Mouse (Mus musculus) kidney, postnatal 4 days (tissue): Measurements from ENCODE around the gene Fbxo44.
A peak's percentile ranks its signal among the peaks of the same experiment; 100 is the strongest.
"Not testable (repeated sequence)": the region's sequence is repeated elsewhere in the genome, so short reads cannot be mapped to it uniquely, and the experiment has no call there.

Experiments used
- DNase-seq, 2 experiments: peaks; one replicate each; pipeline ENCODE4 v3.0.0; 2021; ENCODE audit warnings: mixed read lengths in 2 of 2

The Fbxo44 gene

GRCm38 (mm10) chr4:148160436-148161390, at the start of gene Fbxo44, which contains the start of gene Fbxo2:
Fbxo44 (minus strand) TSS chr4:148160482.
Fbxo2 (plus strand) TSS chr4:148160621.
- peak; percentile 39 to 58 for DNase-seq

- no peak for DNase-seq
Measured at GRCm38 (mm10) chr4:148204873-148205232, 44.6 kb upstream of the Fbxo44 start.

- DNase-seq, result no peak
Measured at GRCm38 (mm10) chr4:148204061-148204872, 44.0 kb upstream of the Fbxo44 start.

- DNase-seq, result no peak
Measured at GRCm38 (mm10) chr4:148203557-148203956, 43.3 kb upstream of the Fbxo44 start.

- DNase-seq, result no peak
Measured at GRCm38 (mm10) chr4:148198721-148199120, 38.4 kb upstream of the Fbxo44 start.

GRCm38 (mm10) chr4:148194400-148194799, 34.1 kb upstream of the Fbxo44 start:
- DNase-seq, result no peak

- no peak for DNase-seq
Measured at GRCm38 (mm10) chr4:148192707-148193245, 32.5 kb upstream of the Fbxo44 start.

GRCm38 (mm10) chr4:148188767-148189166, 28.5 kb upstream of the Fbxo44 start:
- not testable (repeated sequence) for DNase-seq

- no peak for DNase-seq
Measured at GRCm38 (mm10) chr4:148185819-148186218, 25.5 kb upstream of the Fbxo44 start.

GRCm38 (mm10) chr4:148184564-148184963, 24.3 kb upstream of the Fbxo44 start:
- DNase-seq, result no peak

GRCm38 (mm10) chr4:148182363-148182762, 22.1 kb upstream of the Fbxo44 start:
- no peak for DNase-seq

GRCm38 (mm10) chr4:148181483-148181882, 21.2 kb upstream of the Fbxo44 start:
- no peak for DNase-seq

GRCm38 (mm10) chr4:148177716-148178115, 17.4 kb upstream of the Fbxo44 start:
- DNase-seq, result no peak

GRCm38 (mm10) chr4:148176603-148177002, 16.3 kb upstream of the Fbxo44 start:
- not testable (repeated sequence) for DNase-seq

- no peak for DNase-seq
Measured at GRCm38 (mm10) chr4:148174495-148174862, 14.2 kb upstream of the Fbxo44 start.

- DNase-seq, result no peak
Measured at GRCm38 (mm10) chr4:148173811-148174494, 13.7 kb upstream of the Fbxo44 start.

- DNase-seq, result no peak
Measured at GRCm38 (mm10) chr4:148171261-148171660, 11.0 kb upstream of the Fbxo44 start.

GRCm38 (mm10) chr4:148170842-148171241, 10.6 kb upstream of the Fbxo44 start:
- peak; percentile 63 to 68 for DNase-seq

- DNase-seq, result no peak
Measured at GRCm38 (mm10) chr4:148169586-148169985, 9.3 kb upstream of the Fbxo44 start.

- peak; percentile 80 for DNase-seq
Measured at GRCm38 (mm10) chr4:148168287-148168686, 8.0 kb upstream of the Fbxo44 start.

GRCm38 (mm10) chr4:148166986-148167385, 6.7 kb upstream of the Fbxo44 start:
- peak; percentile 82 to 87 for DNase-seq

- no peak for DNase-seq
Measured at GRCm38 (mm10) chr4:148166431-148166830, 6.1 kb upstream of the Fbxo44 start.

- no peak for DNase-seq
Measured at GRCm38 (mm10) chr4:148165551-148165950, 5.3 kb upstream of the Fbxo44 start.
